Mouse (Mus musculus) forebrain, embryonic 12.5 days (tissue): ENCODE data around the gene Spout1. TPM values are rescaled to one million over a fixed set of nuclear protein-coding genes. Genes with fewer than 3 reads are reported as not detected.
A peak's percentile ranks its signal among the peaks of the same experiment; 100 is the strongest.
"Not testable (repeated sequence)": the region's sequence is repeated elsewhere in the genome, so short reads cannot be mapped to it uniquely, and the experiment has no call there.

ENCODE experiments used
- ATAC-seq: fragments of 200-750 bp; cut with Nextera tagmentation; 2 replicates; pipeline ENCODE4 v1.8.0; 2017; ENCODE audit warnings: moderate TSS enrichment; ENCODE audit not compliant: low FRiP score
- H3K27ac ChIP-seq: fragments of 300-500 bp; sonication (generic); 2 replicates; pipeline ENCODE4 v1.5.1; 2016; ENCODE audit warnings: mild to moderate bottlenecking
- H3K27me3 ChIP-seq: fragments of 300-500 bp; sonication (generic); 2 replicates; pipeline ENCODE4 v1.6.1; 2016; ENCODE audit warnings: mild to moderate bottlenecking
- H3K36me3 ChIP-seq: fragments of 300-500 bp; sonication (generic); replicated peaks from 2 replicates; pipeline ENCODE4 v1.6.1; 2016; ENCODE audit warnings: mild to moderate bottlenecking
- H3K4me1 ChIP-seq: fragments of 300-500 bp; sonication (generic); 2 replicates; pipeline ENCODE4 v1.6.1; 2016
- H3K4me2 ChIP-seq: fragments of 300-500 bp; sonication (generic); 2 replicates; pipeline ENCODE4 v1.6.1; 2016; ENCODE audit warnings: mild to moderate bottlenecking, moderate library complexity
- H3K4me3 ChIP-seq: fragments of 300-500 bp; sonication (generic); replicated peaks from 2 replicates; pipeline ENCODE4 v1.5.1; 2016; ENCODE audit warnings: mild to moderate bottlenecking
- H3K9ac ChIP-seq: fragments of 300-500 bp; sonication (generic); 2 replicates; pipeline ENCODE4 v1.6.1; 2016; ENCODE audit warnings: mild to moderate bottlenecking
- H3K9me3 ChIP-seq: fragments of 300-500 bp; sonication (generic); 2 replicates; pipeline ENCODE4 v1.6.1; 2016
- WGBS: fragments of 180-500 bp; shearing (Covaris S2); methylation state at CpG from one replicate; pipeline ENCODE4 v1.1.7; 2016; 5-methylcytosine and 5-hydroxymethylcytosine counted together
- polyA plus RNA-seq: library from polyadenylated mRNA; unstranded; fragments of >200 nt; fragmentation: Nextera tagmentation; extraction: Ambion mirVana; gene quantifications from 2 replicates; pipeline ENCODE4 v1.2.1, GENCODE M21; 2016

Gene Spout1
- polyA plus RNA-seq, 1 experiment from 2014 or later = 67.0 TPM

DNA sequence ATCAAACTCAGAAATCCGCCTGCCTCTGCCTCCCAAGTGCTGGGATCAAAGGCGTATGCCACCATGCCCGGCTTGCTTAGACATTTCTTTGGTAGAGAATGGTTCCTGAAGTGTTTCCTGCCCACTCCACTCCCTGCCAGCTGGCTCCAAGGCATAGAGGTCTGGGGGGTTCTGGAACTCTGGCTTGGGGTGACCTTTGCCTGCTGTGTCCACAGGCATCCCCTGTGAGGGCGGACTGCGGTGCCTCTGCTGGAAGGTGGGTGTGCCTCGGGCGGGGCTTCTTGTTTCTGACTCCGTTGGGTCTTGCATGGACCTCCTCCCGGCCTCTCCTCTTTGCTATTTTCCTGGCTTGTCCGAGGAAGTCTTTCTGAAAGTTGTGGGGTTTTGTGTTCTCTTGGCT is 41.8 kb downstream of the Spout1 start:
- H3K4me1 ChIP-seq = peaks cover 23% of the 10 kb centered on the region
- H3K9me3 ChIP-seq = no peaks in the 10 kb centered on the region
- no peak overlapping the region for H3K9ac ChIP-seq
- H3K4me3 ChIP-seq = no peak overlapping the region
- no peak overlapping the region for H3K27ac ChIP-seq
- H3K36me3 ChIP-seq = peaks cover 42% of the 10 kb centered on the region
- no peaks in the 10 kb centered on the region for H3K27me3 ChIP-seq
- 92% methylated on average over 10 of the region's 10 CpGs for WGBS
- no peak overlapping the region for H3K4me2 ChIP-seq
- no peak for ATAC-seq

DNA sequence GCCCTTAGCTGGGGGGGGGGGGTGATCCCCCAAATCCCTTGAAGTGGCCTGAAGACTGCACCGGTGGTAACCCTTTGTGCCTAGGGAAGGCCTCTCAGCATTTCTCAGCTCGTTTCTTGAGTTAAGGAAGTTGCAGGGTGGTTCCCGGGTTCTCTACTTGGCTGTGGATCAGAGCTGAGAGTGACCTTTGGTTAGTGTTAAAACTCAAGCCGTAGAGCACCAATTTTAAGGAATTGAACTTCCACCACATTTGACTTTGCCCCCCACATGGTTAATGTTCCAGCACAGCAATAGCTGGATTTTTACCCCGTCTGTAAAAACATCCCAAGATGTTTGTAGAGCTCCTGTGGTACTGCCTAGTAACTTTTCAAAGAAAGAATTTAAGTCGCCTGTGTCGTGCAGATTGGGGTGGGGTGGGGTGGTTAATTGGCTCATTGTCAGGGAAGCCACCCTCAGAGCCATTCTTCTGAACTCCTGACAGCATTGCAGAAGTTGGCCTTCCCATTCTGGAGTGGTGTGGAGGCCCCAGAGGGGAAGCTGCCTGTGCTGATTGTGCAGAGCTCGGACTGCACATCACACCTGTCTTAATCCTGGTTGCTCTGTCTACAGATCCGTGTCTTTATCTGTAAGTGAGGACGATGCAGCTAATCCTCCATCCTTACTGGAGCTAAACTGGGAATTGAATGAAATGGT is 43.2 kb downstream of the Spout1 start:
- H3K9me3 ChIP-seq = no peaks in the 10 kb centered on the region
- H3K27ac ChIP-seq = no peak overlapping the region
- peaks cover 23% of the 10 kb centered on the region for H3K4me1 ChIP-seq
- H3K4me3 ChIP-seq = peak overlapping the region; percentile 77
- ATAC-seq = no peak
- H3K27me3 ChIP-seq = no peaks in the 10 kb centered on the region
- H3K4me2 ChIP-seq = peak overlapping the region; percentile 85
- peaks cover 28% of the 10 kb centered on the region for H3K36me3 ChIP-seq
- 56% methylated on average over 10 of the region's 10 CpGs for WGBS
- peak overlapping the region; percentile 74 for H3K9ac ChIP-seq

DNA sequence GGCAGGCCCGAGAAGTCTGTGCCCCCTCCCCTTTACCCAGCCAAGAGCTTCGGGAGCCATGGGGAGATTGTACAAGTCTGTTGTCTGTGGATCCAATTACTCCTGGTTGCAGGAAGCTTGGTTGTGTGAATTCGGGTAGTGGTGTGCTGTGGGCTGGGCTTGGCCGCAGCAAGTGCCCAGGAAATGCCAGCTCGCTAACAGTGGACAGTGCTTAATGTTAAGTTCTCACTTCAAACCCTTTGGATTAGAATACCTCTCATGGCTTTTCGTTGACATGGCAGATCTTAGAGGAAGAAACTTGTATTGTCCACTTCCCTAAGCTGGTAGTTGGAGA is 43.9 kb downstream of the Spout1 start:
- H3K27me3 ChIP-seq = no peaks in the 10 kb centered on the region
- H3K4me1 ChIP-seq = peaks cover 23% of the 10 kb centered on the region
- 29% methylated on average over 6 of the region's 6 CpGs for WGBS
- peak overlapping the region; percentile 77 for H3K4me3 ChIP-seq
- H3K9me3 ChIP-seq = no peaks in the 10 kb centered on the region
- no peak for ATAC-seq
- H3K27ac ChIP-seq = no peak overlapping the region; the same call in 1 of the 2 replicates
- H3K9ac ChIP-seq = peak overlapping the region; percentile 74
- H3K36me3 ChIP-seq = peaks cover 27% of the 10 kb centered on the region
- H3K4me2 ChIP-seq = peak overlapping the region; percentile 85

DNA sequence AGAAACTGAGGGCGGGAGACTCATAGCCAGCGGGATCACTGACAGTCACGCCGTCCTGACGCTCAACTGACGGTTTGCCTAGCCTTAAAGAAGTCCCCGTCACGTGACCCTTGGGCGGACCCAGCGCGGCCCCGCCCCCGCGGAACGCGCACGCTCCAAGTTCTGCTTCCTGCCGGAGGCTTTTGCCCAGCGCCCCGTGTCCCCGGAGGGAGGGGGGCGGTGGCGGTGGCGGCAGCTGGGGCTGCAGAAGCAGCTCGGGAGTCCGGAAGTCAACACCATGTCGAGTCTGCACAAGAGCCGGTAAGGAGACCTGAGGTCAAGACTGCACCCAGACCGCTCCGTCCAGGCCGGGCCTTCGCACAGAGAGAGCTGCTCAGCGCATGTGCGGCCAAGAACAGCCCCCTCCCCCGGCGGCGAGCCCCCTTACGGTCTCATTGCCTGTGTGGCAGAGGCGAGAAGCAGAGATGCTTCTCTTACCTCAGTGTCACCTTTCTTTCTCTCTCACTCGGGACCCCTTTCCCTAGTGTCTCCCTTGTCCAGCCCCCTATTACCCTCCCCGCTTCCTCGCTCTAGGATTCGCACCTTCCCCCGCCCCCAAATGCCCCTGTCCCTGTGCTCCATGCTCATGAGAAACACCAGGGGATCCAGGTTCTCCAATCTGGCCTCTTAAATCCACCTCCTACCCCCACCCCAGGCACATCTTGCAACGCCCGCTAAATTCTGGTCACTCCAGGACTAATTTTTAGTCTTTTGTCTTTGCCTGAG is 44.5 kb downstream of the Spout1 start, which contains the start of gene Tbc1d13:
Tbc1d13 (plus strand) TSS at position 134 of the 765 bp plus-strand sequence.
- peak within 1 kb of the TSS; percentile 85 for H3K4me2 ChIP-seq
- peak; percentile 96 for ATAC-seq
- H3K4me3 ChIP-seq = peak within 1 kb of the TSS; percentile 77
- peak within 1 kb of the TSS; percentile 74 for H3K9ac ChIP-seq
- peaks cover 27% of the 10 kb centered on the region for H3K36me3 ChIP-seq
- whole genome bisulfite sequencing = 1% methylated on average over 45 of the region's 46 CpGs
- no peaks in the 10 kb centered on the region for H3K27me3 ChIP-seq
- H3K27ac ChIP-seq = peak within 1 kb of the TSS; percentile 71
- H3K4me1 ChIP-seq = peaks cover 23% of the 10 kb centered on the region
- H3K9me3 ChIP-seq = no peaks in the 10 kb centered on the region

DNA sequence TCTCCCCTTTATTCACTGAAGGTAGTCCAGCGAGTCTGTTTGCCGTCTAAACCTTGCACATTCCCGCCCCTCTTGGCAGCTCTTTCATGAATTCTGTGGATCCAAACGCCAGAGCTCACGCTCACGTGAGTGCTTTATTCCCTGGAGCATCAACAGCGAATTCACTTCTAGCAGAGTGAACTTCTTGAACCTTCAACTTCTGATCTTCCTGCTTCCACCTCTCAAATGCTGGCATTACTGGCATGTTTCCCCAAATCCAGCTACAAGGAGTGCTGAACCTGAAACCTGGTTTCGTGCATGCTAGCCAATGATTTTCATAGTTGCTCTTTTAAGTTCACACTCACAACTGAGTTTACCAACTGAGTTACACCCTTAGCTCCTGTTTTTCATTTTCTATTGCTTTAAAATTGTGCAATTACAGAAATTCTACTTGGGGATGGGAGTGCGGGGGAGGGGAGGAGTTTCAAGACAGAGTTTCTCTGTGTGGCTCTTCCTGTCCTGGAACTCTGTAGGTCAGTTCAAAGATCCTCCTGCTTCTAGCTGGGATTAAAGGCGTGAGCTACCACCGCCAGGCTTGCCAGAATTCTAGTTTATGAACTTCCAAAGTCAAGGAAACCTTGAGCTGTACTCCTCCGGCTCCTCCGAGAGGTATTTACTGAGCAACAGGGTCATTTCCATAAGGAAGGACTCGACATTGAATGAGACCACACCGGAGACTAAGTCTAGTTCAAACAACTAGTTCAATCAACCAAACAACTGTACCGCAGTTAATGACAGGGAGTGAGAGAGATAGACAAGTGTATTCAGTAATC is 45.3 kb downstream of the Spout1 start:
- Histone ChIP-seq H3K4me3 (peak overlapping the region; percentile 77), H3K27ac (no peak overlapping the region), H3K36me3 (peaks cover 21% of the 10 kb centered on the region), H3K27me3 (no peaks in the 10 kb centered on the region), H3K9ac (peak overlapping the region; percentile 36), H3K4me1 (peaks cover 23% of the 10 kb centered on the region), H3K4me2 (peak overlapping the region; percentile 85), H3K9me3 (no peaks in the 10 kb centered on the region)
- no peak for ATAC-seq
- WGBS = 24% methylated on average over 16 of the region's 16 CpGs

DNA sequence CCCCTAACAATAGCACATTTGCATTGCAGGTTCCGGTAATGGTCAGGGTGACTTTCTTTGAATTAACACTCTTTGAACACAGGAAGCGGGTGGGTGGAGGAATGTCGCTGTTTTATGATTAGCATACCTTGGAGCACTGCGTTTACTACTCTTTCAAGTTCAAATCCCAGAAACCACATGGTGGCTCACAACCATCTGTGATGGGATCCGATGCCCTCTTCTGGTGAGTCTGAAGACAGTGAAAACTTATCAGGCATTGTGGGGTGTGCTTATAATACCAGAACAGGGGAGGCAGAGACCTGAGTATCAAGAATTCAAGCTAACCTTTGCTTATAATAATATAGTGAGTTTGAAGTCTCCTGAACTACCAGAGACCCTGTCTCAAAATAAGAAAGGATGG is 47.0 kb downstream of the Spout1 start:
- peaks cover 23% of the 10 kb centered on the region for H3K4me1 ChIP-seq
- WGBS = 66% methylated on average over 5 of the region's 5 CpGs
- H3K27ac ChIP-seq, H3K9ac ChIP-seq, H3K9me3 ChIP-seq, H3K27me3 ChIP-seq, H3K36me3 ChIP-seq, H3K4me2 ChIP-seq, H3K4me3 ChIP-seq, ATAC-seq: not testable (repeated sequence)

DNA sequence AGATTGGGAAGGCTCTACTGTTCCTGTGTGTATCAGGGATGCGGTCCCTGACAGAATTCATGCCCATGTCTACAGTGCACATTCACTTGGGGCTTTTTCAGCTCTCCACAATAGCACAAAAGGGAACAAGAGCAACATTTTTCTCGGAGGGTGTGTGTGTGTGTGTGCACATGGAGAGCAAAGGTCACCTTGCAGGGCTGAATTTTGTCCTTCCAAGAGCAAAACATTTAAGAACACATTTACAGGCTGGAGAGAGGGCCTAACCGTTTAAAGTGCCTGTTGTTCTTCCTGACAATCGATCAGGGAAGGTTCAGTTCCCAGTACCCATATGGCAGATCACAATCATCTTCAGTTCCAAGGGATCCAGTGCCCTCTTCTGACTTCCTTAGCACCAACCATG is 48.1 kb downstream of the Spout1 start:
- peaks cover 19% of the 10 kb centered on the region for H3K4me1 ChIP-seq
- H3K4me2 ChIP-seq = no peak overlapping the region
- no peak overlapping the region for H3K9ac ChIP-seq
- no peak for ATAC-seq
- H3K9me3 ChIP-seq = no peaks in the 10 kb centered on the region
- no peaks in the 10 kb centered on the region for H3K36me3 ChIP-seq
- no peak overlapping the region for H3K4me3 ChIP-seq
- no peak overlapping the region for H3K27ac ChIP-seq
- WGBS = 86% methylated on average over 4 of the region's 4 CpGs
- H3K27me3 ChIP-seq = no peaks in the 10 kb centered on the region

DNA sequence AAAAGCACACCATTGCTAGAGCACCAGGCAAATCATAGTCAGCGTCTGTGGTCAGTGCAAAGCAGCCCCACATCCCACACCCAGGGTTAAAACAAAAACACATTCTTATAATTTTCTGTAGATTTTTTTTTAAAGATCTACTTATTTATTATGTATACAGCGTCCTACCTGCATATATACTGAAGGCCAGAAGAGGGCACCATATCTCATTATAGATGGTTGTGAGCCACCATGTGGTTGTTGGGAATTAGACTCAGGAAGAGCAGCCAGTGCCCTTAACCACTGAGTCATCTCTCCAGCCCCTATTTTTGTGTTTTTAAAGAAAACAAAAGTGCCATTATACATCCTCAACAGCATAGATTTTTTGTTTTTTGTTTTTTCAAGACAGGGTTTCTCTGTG is 49.5 kb downstream of the Spout1 start:
- Histone ChIP-seq H3K4me2 (no peak overlapping the region), H3K27me3 (no peaks in the 10 kb centered on the region), H3K9ac (no peak overlapping the region), H3K27ac (no peak overlapping the region), H3K9me3 (no peaks in the 10 kb centered on the region), H3K36me3 (no peaks in the 10 kb centered on the region), H3K4me1 (peaks cover 14% of the 10 kb centered on the region), H3K4me3 (no peak overlapping the region)
- 32% methylated on average over 2 of the region's 2 CpGs for WGBS
- no peak for ATAC-seq

DNA sequence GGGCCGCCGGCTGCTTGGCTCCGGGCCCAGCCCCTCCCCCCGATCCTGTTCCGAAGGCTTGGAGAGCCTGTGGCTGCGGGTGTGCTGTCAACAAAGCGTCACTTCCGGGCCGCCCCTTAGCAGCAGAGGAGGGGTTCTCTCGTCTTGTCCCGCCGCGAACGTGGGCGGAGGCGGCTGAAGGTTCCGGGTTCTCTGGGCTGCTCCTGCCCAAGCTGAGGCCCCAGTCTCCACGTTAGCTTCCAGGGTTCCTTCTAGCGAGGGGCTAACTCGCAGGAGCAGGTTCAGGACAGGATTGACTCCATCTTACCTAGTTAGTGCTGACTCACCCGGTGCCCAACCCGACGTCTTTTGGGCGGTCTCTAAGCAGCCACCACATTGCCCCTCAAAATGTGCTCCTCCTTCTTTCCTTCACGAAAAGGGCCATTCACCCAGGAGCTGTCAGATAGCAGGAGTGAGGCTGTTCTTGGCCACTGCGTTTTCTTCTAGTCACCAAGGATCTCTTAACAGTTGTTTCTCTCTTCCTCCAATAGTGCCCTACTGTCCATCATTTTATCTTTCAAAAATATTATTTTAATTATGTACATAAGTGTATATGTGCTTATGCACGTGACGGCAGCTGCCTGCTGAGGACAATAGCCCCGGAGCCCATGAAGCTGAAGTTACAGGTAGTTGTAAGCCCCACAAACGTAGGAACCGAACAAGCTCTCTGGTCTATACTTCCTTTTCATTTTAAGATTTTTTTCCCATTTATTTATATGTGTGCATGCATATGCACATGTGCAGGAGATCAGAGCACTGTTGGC is 53.6 kb downstream of the Spout1 start, which contains the start of gene Zer1:
Zer1 (minus strand) TSS at position 114 of the 803 bp plus-strand sequence.
- WGBS = 10% methylated on average over 31 of the region's 31 CpGs
- H3K9ac ChIP-seq = peak within 1 kb of the TSS; percentile 86
- H3K9me3 ChIP-seq = no peaks in the 10 kb centered on the region
- H3K27me3 ChIP-seq = no peaks in the 10 kb centered on the region
- peak within 1 kb of the TSS; percentile 81 for H3K27ac ChIP-seq
- peak; percentile 95 for ATAC-seq
- H3K4me2 ChIP-seq = peak within 1 kb of the TSS; percentile 89
- H3K36me3 ChIP-seq = no peaks in the 10 kb centered on the region
- H3K4me3 ChIP-seq = peak within 1 kb of the TSS; percentile 86
- peaks cover 31% of the 10 kb centered on the region for H3K4me1 ChIP-seq

DNA sequence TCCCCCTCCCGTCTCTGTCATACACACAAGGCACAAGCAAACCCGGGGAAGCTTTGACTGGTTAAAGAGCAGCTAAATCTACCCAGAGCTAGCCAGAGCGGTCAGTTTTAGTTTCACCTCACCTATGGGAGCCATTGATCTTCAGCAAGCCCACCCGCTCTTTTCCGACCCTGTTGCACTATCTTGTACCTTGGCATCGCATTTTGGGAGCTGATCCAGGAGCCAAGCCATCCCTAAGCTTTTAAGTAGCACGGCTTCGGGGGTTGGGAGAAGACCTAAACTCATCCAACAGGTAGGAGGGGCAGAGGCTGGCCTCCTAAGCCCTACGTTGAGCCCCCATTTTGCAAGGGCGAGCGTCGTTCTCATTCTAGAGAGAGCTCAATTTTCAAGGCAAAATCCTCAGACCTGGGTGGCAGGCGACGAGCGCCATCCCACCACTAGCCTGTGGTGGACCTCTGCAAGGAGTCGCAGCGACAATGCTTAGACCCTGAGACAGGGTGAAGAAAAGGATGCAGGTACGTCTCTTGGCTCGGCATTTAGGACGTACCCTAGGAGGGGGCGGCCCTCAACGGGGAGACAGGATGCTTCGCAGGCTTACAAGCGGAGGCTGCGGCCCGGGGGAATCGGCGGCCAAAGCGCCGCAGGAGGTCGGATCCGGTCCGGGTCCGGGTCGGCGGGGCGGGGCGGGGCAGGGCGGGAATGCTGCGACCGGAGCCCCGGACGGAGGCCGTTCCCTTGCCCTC is 54.4 kb downstream of the Spout1 start:
- H3K27ac ChIP-seq = peak overlapping the region; percentile 81
- no peaks in the 10 kb centered on the region for H3K27me3 ChIP-seq
- H3K4me1 ChIP-seq = peaks cover 39% of the 10 kb centered on the region
- H3K9ac ChIP-seq = peak overlapping the region; percentile 86
- ATAC-seq = peak; percentile 73
- no peaks in the 10 kb centered on the region for H3K9me3 ChIP-seq
- H3K4me2 ChIP-seq = peak overlapping the region; percentile 89
- H3K4me3 ChIP-seq = peak overlapping the region; percentile 86
- H3K36me3 ChIP-seq = no peaks in the 10 kb centered on the region
- WGBS = 1% methylated on average over 38 of the region's 44 CpGs
